Mouse (Mus musculus): ENCODE data around the gene Cdc26. TPM values are rescaled to one million over a fixed set of nuclear protein-coding genes. Genes with fewer than 3 reads are reported as not detected.

The Cdc26 gene
- polyA plus RNA-seq, 1 experiment from 2014 or later: 175 TPM

DNA sequence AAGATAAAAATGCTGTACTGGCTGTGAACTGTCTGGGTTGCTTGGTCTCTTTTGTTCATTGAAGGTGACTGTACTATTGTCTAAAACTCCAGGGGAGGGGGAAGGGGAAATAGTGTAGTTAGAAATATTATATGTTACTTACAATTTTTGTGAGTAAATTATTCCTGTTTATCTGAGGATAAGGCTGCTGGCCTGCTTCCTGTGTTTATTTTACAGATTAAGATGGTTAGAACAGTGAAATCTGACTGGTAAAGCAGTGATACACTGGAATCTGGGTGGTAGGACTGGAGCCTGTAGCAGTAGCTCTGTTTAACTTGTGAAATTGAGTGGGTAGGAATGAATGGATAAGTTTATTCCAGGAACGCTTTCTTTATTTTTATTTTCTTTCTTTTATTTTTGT is 46.4 kb downstream of the Cdc26 start:
- 71% methylated on average over 1 of the region's 1 CpGs for WGBS
- Histone ChIP-seq H3K36me3 (ENCODE audit: insufficient read depth) (no peaks in the 10 kb centered on the region), H3K27me3 (ENCODE audit: insufficient read depth, low read length) (no peaks in the 10 kb centered on the region), H3K9ac (peak overlapping the region; percentile 63), H3K4me2 (peak overlapping the region; percentile 70), H3K9me3 (ENCODE audit: low read depth, low read length) (no peaks in the 10 kb centered on the region), H3K4me3 (ENCODE audit: low read depth, low read length) (peak overlapping the region; percentile 77), H3K27ac (ENCODE audit: low read depth) (no peak overlapping the region), H3K4me1 (ENCODE audit: insufficient read depth) (0 out of 2 replicates have a peak, but pooled peaks cover 7% of the 10 kb centered on the region)
- ATAC-seq (ENCODE audit: insufficient read depth) (no peak), DNase-seq (peak; percentile 29)
- TF ChIP-seq CTCF (IDR thresholded peaks at IDR 0.05; ENCODE audit: low read depth): no peak

- H3K9me3 ChIP-seq (ENCODE audit: low read depth, low read length): no peaks in the 10 kb centered on the region
- no peak overlapping the region for H3K27ac ChIP-seq (ENCODE audit: low read depth)
- no peaks in the 10 kb centered on the region for H3K36me3 ChIP-seq (ENCODE audit: insufficient read depth)
- DNase-seq: peak; percentile 8
- H3K27me3 ChIP-seq (ENCODE audit: insufficient read depth, low read length): no peaks in the 10 kb centered on the region
- peak overlapping the region; percentile 77 for H3K4me3 ChIP-seq (ENCODE audit: low read depth, low read length)
- WGBS: 30% methylated on average over 6 of the region's 6 CpGs
- peak overlapping the region; percentile 70 for H3K4me2 ChIP-seq
- peak overlapping the region; percentile 63 for H3K9ac ChIP-seq
- ATAC-seq (ENCODE audit: insufficient read depth): no peak
- 0 out of 2 replicates have a peak, but pooled peaks cover 7% of the 10 kb centered on the region for H3K4me1 ChIP-seq (ENCODE audit: insufficient read depth)
- no peak for TF ChIP-seq CTCF (IDR thresholded peaks at IDR 0.05; ENCODE audit: low read depth)
Measured at GRCm38 (mm10) chr4:62361571-62361970, 46.9 kb downstream of the Cdc26 start.

- Histone ChIP-seq H3K4me1 (ENCODE audit: insufficient read depth) (0 out of 2 replicates have a peak, but pooled peaks cover 7% of the 10 kb centered on the region), H3K27me3 (ENCODE audit: insufficient read depth, low read length) (no peaks in the 10 kb centered on the region), H3K4me3 (ENCODE audit: low read depth, low read length) (peak overlapping the region; percentile 77), H3K9ac (peak overlapping the region; percentile 63), H3K9me3 (ENCODE audit: low read depth, low read length) (no peaks in the 10 kb centered on the region), H3K27ac (ENCODE audit: low read depth) (peak overlapping the region; percentile 58; the same call in 1 of the 2 replicates), H3K36me3 (ENCODE audit: insufficient read depth) (no peaks in the 10 kb centered on the region), H3K4me2 (peak overlapping the region; percentile 70)
- under 1% methylated on average over 22 of the region's 22 CpGs for WGBS
- DNase-seq (no peak), ATAC-seq (ENCODE audit: insufficient read depth) (peak; percentile 8)
- TF ChIP-seq CTCF (IDR thresholded peaks at IDR 0.05; ENCODE audit: low read depth): no peak
Measured at GRCm38 (mm10) chr4:62360805-62361455, 47.5 kb downstream of the Cdc26 start.

DNA sequence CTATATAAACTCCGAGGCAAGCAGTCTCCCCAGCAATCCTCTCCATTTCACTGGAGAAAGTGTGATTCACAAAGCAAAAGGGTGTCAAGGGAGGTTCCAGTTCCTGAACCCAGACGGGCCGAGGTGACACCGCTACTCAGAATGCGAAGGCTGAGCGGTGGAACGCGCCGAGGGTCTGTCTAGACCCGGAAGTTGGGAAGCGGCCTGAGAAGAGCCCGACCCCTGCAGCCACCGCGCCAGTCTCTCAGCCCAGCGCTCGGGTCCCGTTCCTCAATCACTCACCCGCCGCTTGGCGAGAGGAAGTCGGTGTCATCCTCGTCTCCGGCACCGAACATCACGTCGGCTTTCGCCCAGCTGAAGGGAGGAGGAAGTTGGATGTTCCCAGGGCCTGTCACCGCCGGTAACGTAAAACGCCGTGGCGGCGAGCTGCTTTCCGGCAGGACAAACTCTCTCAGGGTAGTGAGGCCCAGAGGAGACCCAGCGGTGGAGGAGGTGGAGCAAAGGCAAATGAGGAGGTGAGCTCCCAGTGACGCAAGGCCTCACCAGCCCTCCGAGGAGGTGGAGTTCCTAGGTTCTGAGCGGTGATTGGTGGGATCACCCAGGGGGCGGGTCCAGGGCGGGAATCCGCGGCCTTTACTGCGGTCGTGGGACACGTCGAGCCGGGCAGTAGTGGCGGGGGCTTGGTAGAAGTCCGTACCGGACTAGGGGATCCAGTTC is 48.2 kb downstream of the Cdc26 start, which contains the start of the genes Fkbp15 and Slc31a1:
Gene Fkbp15, minus strand, starts transcription at position 461 of the 717 bp plus-strand sequence.
Gene Slc31a1, plus strand, starts transcription at position 640 of the 717 bp plus-strand sequence.
- Histone ChIP-seq H3K27ac (ENCODE audit: low read depth) (peak within 1 kb of the TSS; percentile 58), H3K4me3 (ENCODE audit: low read depth, low read length) (peak within 1 kb of the TSS; percentile 77), H3K36me3 (ENCODE audit: insufficient read depth) (no peaks in the 10 kb centered on the region), H3K4me1 (ENCODE audit: insufficient read depth) (0 out of 2 replicates have a peak, but pooled peaks cover 7% of the 10 kb centered on the region), H3K27me3 (ENCODE audit: insufficient read depth, low read length) (no peaks in the 10 kb centered on the region), H3K9me3 (ENCODE audit: low read depth, low read length) (no peaks in the 10 kb centered on the region), H3K4me2 (peak within 1 kb of the TSS; percentile 71), H3K9ac (peak within 1 kb of the TSS; percentile 71)
- peak; percentile 100 for ATAC-seq (ENCODE audit: insufficient read depth)
- under 1% methylated on average over 51 of the region's 51 CpGs for WGBS
- peak; percentile 98 for DNase-seq
- no peak for TF ChIP-seq CTCF (IDR thresholded peaks at IDR 0.05; ENCODE audit: low read depth)

GRCm38 (mm10) chr4:62359256-62359775 is 49.1 kb downstream of the Cdc26 start:
- no peak for TF ChIP-seq CTCF (IDR thresholded peaks at IDR 0.05; ENCODE audit: low read depth)
- ATAC-seq (ENCODE audit: insufficient read depth) (no peak), DNase-seq (no peak)
- H3K9ac ChIP-seq: peak overlapping the region; percentile 71
- 0 out of 2 replicates have a peak, but pooled peaks cover 7% of the 10 kb centered on the region for H3K4me1 ChIP-seq (ENCODE audit: insufficient read depth)
- no peak overlapping the region for H3K27ac ChIP-seq (ENCODE audit: low read depth)
- no peaks in the 10 kb centered on the region for H3K36me3 ChIP-seq (ENCODE audit: insufficient read depth)
- WGBS: 41% methylated on average over 7 of the region's 7 CpGs
- H3K4me2 ChIP-seq: peak overlapping the region; percentile 71
- H3K9me3 ChIP-seq (ENCODE audit: low read depth, low read length): no peaks in the 10 kb centered on the region
- no peaks in the 10 kb centered on the region for H3K27me3 ChIP-seq (ENCODE audit: insufficient read depth, low read length)
- H3K4me3 ChIP-seq (ENCODE audit: low read depth, low read length): peak overlapping the region; percentile 77

- H3K4me3 ChIP-seq (ENCODE audit: low read depth, low read length): no peak overlapping the region
- no peak overlapping the region for H3K4me2 ChIP-seq
- no peak overlapping the region for H3K9ac ChIP-seq
- ATAC-seq (ENCODE audit: insufficient read depth): no peak
- H3K27ac ChIP-seq (ENCODE audit: low read depth): no peak overlapping the region
- no peak for DNase-seq
- WGBS: 64% methylated on average over 1 of the region's 1 CpGs
- no peaks in the 10 kb centered on the region for H3K27me3 ChIP-seq (ENCODE audit: insufficient read depth, low read length)
- 0 out of 2 replicates have a peak, but pooled peaks cover 7% of the 10 kb centered on the region for H3K4me1 ChIP-seq (ENCODE audit: insufficient read depth)
- no peaks in the 10 kb centered on the region for H3K9me3 ChIP-seq (ENCODE audit: low read depth, low read length)
- no peaks in the 10 kb centered on the region for H3K36me3 ChIP-seq (ENCODE audit: insufficient read depth)
- TF ChIP-seq CTCF (IDR thresholded peaks at IDR 0.05; ENCODE audit: low read depth): no peak
Measured at GRCm38 (mm10) chr4:62357631-62358148, 50.8 kb downstream of the Cdc26 start.

Measured in lung, embryonic 14.5 days (tissue).